Mouse (Mus musculus) activated CD4-positive, CD25-positive, alpha-beta regulatory T cell, adult 4 months (primary cell): ENCODE results near the gene Pigv. TPM values are rescaled to one million over a fixed set of nuclear protein-coding genes. Genes with fewer than 3 reads are reported as not detected.
"Not testable (repeated sequence)": the region's sequence is repeated elsewhere in the genome, so short reads cannot be mapped to it uniquely, and the experiment has no call there.

Experiments used
- ATAC-seq: one replicate; pipeline ENCODE4 v1.8.0; 2017
- polyA plus RNA-seq, 2 experiments: library from polyadenylated mRNA; unstranded; fragments of 100-300 nt; shearing (Covaris generic); gene quantifications; one replicate each; pipeline ENCODE4 v1.2.1; 2017

Pigv gene
- polyA plus RNA-seq, 2 experiments from 2014 or later: 10.6 to 11.9 TPM

- ATAC-seq: peak; percentile 38
These were observed 599 bp upstream of the Pigv start for GRCm38 (mm10) chr4:133672845-133673647.

DNA sequence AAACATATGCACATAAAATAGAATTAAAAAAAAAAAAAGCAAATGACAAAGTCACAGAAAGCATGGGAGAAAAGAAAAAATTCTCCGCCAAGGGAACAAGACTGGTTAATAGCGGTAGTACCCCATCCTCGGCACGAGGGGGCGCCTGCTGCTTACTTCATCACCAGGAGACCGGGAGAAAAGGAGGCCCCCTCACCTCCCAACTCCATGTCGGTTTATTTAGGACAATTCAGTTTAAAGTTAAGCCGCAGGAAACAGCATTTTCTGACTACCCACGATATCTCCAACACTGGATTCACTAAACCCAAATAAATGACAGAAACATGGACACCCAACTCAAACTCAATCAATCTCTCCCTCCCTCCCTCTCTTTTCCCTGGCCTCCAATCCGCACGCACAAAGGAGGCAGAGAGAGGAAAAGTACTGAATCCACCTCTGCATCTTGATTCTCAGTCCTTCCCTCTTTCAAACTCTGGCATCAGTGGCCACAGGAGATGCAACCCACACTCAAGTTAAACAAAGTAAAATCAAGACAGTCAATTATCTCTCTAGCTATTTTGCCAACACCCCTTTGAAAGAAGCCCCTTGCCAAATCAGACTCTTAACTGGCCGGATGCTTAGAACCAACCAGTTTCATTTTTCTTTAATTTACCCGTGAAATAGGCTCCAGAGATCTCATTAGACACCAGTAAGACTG is 1.1 kb downstream of the Pigv start:
- ATAC-seq: no peak

GRCm38 (mm10) chr4:133669652-133670210 is 2.7 kb downstream of the Pigv start:
- no peak for ATAC-seq

- ATAC-seq: no peak
These were observed 3.9 kb downstream of the Pigv start for GRCm38 (mm10) chr4:133668537-133668936.

- peak; percentile 89 for ATAC-seq
These were observed 6.2 kb downstream of the Pigv start for GRCm38 (mm10) chr4:133666199-133666598.

- ATAC-seq: no peak
These were observed 7.3 kb downstream of the Pigv start for GRCm38 (mm10) chr4:133665118-133665517.

GRCm38 (mm10) chr4:133662945-133663344 is 9.5 kb downstream of the Pigv start:
- no peak for ATAC-seq

DNA sequence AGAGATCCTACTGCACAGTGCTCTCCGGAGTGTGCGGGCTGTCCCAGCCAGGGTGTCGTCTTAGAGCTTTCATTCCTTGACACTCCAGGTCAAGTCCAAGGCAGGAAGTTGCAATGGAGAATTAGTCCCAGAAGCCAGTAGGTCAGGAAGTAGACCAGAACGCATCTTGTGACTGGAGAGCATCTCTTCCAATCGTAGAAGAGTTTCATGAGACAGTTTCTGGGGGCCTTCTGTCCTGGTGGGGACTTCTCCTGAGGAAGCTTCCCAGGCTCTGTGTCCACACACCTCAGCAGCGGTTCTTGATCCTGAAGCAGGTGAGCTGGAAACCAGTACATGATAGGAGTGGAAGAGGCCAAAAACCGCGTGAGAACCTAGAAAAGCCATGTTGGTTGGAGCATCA is 10.0 kb downstream of the Pigv start:
- ATAC-seq: no peak

DNA sequence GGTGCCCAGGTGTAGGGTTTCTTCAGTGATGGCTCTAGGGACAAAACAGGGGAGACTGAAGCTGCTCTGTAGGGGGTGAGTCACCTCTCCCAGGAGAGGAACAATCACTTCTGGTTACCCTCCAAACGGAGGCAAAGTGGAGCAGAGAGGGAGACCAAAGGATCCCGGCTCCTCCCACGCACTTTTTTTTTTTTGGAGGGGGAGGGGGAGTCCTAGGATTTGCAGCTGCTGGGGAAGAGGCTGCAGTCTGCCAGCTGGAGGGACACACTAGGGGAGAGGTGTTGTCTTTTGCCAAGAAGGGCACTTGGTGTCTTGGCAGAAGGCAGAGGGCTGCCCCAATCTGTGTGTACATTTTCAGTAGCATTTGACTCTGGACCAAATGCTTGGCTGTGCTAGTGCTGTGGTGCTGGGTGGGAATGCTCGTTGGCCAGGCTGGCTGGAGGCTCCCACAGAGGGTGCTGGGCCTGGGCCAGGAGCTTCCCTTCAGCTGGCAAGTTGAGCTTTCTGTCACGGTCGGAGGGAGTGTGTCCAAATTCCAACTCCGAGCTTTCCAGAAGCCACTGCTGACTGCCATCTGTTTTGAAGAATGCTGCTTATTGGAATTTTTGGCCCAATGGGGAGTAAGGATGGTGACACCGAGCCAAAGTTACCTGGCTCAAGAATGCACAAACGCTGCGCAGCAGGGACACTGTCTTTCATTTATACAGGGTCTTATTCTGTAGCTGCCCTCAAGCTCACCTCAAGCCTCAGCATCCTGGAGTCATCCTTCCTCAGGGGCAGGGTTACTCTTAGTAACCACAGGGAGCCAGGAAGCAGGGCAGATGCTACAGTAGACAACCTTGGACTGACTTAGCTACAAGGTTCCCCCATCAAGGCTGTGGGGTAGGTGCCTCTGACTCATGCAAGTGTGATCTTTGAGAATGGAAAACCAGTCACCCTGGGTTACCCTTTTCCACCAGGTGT is 12.0 kb downstream of the Pigv start:
- ATAC-seq: no peak

- no peak for ATAC-seq
These were observed 12.8 kb downstream of the Pigv start for GRCm38 (mm10) chr4:133659497-133660192.

GRCm38 (mm10) chr4:133658729-133659128 is 13.7 kb downstream of the Pigv start:
- ATAC-seq: no peak

DNA sequence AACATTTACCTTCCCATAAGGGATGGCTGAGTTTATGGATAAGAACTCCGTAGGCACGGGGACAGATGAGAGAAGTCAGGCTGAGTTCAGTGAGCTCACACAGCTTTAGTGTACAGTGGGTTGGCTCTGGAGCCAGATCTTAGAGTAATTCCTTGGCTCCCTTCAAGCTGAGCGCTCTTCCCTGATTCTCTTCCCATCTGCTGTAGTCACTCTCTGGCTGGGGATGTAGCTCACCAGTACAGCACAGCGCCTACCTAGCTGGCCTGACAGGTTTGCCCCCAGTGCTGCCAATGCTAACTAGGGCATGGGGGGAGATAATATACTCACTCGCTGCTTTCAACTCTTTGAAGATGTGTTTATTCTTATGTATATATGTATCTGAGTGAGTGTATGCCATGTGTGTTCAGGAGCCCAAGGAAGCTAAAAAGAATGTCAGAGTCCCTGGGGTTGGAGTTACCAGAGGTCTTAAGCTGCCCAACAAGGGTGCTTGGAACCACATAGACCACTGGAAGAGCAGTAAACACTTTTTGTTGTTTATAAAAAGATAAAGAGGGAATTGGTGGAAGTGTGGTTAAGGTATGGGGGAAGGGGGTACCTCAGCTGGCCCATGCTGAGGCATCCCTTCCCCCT is 14.5 kb downstream of the Pigv start:
- no peak for ATAC-seq

DNA sequence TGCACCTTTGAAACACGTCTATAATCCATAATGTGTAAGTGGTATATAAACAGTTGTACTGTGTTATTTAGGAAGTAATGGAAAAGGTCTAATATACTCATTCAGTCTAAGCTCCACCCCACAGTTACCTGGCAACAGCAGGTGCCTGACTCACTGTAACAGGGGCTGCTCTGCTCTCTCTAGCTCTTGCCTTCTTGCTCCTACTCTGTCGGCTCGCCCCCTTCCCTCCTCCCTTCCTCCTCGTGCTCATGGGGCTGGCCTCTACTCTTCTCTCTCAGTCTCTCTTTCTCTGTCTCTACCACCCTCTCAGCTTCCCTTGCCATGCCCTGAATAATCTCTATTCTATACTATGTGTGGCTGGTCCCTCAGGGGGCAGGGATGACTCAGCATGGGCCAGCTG is 15.4 kb downstream of the Pigv start:
- no peak for ATAC-seq

- no peak for ATAC-seq
These were observed 16.2 kb downstream of the Pigv start for GRCm38 (mm10) chr4:133656294-133656693.

DNA sequence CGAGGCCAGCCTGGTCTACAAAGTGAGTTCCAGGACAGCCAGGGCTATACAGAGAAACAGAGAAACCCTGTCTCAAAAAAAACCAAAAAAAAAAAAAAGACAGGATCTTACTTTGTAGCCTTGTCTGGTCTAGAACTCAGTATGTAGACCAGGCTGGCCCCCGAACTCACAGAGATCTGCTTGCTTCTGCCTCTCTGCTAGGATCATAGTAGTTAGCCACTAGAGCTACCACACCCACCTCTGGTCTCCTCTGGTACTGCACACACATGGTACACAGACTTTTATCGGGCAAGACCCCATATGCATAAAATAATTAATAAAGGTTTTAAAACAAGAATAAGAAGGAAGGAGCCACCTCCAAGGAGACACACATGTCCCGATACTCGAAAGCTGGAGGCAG is 18.4 kb downstream of the Pigv start:
- ATAC-seq: not testable (repeated sequence)

GRCm38 (mm10) chr4:133652746-133653145 is 19.7 kb downstream of the Pigv start:
- ATAC-seq: no peak

DNA sequence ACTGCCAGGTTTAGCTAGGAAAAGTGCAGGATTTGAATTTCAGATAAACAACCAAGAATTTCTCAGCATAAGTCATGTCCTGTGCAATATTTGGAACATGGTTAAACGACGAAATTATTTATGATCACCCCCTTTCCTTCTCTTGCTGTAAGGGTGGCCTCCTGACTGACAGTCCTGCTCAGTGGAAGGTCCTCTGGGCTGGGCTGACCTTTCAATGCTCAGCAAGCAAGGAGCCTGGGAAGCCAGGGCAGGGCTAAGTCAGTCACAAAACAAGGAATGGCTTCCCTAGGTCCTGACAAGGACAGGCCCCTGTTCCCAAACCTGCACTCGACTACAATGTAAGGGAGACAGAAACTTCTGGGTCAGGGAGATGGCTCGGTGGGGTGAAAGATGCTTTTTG is 20.5 kb downstream of the Pigv start:
- ATAC-seq: no peak

- no peak for ATAC-seq
These were observed 21.0 kb downstream of the Pigv start for GRCm38 (mm10) chr4:133651445-133651844.

- peak; percentile 94 for ATAC-seq
These were observed 22.3 kb downstream of the Pigv start, which contains the start of gene Zdhhc18 for GRCm38 (mm10) chr4:133649989-133650699. TSS of gene Zdhhc18 (minus strand) at chr4:133650154.

DNA sequence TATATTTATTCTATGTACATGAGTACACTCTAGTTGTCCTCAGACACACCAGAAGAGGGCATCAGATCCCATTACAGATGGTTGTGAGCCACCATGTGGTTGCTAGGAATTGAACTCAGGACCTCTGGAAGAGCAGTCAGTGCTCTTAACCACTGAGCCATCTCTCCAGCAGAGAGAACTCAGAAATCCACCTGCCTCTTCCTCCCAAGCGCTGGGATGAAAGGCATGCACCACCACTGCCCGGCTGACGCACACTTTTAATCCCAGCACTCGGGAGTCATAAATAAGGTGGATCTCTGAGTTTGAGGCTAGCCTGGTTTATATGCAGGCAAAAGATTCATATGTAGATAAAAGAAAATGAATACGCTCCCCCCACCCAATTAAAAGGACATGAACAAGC is 23.0 kb downstream of the Pigv start:
- not testable (repeated sequence) for ATAC-seq

GRCm38 (mm10) chr4:133645680-133646079 is 26.8 kb downstream of the Pigv start:
- ATAC-seq: no peak
